Mouse (Mus musculus): ENCODE measurements around the gene Jam2.

The Jam2 gene

GRCm38 (mm10) chr16:84875012-84875717 lies 101.2 kb downstream of the Jam2 start:
- CTCF ChIA-PET, result interaction anchor here in 1 of 4 experiments (1.3 kb wide), 1 partner anchor 802 kb away, joined by 4 read pairs; no protein-coding TSS in a partner anchor
- POLR2A ChIA-PET, result interaction anchor here in 2 of 4 experiments (0.7 to 1.5 kb wide), 3 partner anchors 13 to 171 kb away, joined by 3 read pairs; no protein-coding TSS in a partner anchor
